Mouse (Mus musculus) naive thymus-derived CD4-positive, alpha-beta T cell, adult 2 months (primary cell): ENCODE results near the gene Nr1d1.
A peak's percentile ranks its signal among the peaks of the same experiment; 100 is the strongest.

Source experiments
- DNase-seq: peaks from one replicate; pipeline ENCODE4 v3.0.0-alpha.2; 2011; ENCODE audit warnings: low read depth

Nr1d1 gene

DNA sequence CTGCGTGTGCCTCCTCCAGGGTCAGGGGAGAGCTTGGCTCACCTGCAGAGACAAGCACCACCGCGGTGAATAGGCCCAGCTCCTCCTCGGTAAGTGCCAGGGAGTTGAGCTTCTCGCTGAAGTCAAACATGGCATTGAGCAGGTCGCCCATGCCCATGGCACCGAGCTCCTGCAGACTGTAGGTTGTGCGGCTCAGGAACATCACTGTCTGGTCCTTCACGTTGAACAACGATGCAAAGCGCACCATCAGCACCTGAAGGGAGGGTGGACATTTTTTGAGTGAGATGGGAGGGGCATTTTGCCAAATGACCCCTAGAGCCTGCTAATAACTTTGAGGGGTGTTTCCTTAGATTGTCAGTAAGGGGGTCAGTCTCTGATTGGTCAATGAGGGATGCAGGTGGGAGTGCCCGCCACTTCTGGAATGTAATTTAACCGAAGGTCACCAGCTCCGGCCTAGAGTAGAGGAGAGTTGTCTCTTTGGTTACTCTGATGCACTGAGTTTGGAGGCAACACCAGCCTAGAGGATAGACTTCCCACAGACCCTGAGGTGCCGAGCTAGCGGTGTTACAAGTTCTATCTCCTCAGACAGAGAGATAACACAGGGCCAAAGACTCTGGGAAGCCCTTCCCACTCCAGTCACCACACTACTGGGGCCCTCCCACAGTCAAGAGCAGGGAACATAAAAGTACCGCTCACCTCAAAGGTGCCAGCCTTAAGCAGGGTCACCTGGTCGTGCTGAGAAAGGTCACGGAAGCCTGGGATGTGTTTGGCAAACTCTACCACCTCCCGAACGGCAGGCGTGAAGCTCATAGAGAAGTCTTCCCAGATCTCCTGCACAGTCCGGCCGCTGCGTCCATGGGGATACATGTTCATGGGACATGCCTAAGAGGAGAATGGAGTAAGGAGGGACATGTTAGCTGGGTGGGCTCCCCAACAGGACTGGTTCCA, 5.9 kb downstream of the Nr1d1 start:
- DNase-seq = no peak

- DNase-seq = no peak
These were observed 6.8 kb downstream of the Nr1d1 start for GRCm38 (mm10) chr11:98768127-98769006.

GRCm38 (mm10) chr11:98767713-98768112, 7.4 kb downstream of the Nr1d1 start:
- DNase-seq = no peak

- DNase-seq = no peak
These were observed 7.9 kb downstream of the Nr1d1 start for GRCm38 (mm10) chr11:98767276-98767675.

DNA sequence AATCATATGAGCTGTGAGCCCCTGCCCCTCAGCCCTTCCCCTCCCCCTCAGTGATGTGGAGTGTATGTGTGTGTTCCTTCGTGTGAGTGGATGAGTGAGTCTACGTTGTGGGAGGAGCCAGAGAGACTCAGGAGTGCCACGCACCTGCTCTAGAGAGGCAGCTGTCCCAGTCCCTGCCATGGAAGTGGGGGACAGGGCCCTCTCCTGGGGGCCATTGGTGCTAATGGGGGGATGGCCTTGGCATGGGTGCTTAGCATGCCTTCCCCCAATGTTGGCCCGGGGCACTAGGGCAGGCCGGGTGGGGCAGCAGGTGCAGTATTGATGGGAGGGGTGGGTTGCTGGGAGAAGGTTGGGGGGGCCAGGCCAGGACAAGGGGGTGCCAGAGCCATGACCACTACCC, 8.3 kb downstream of the Nr1d1 start:
- no peak for DNase-seq

- DNase-seq = no peak
These were observed 8.8 kb downstream of the Nr1d1 start for GRCm38 (mm10) chr11:98766346-98766745.

DNA sequence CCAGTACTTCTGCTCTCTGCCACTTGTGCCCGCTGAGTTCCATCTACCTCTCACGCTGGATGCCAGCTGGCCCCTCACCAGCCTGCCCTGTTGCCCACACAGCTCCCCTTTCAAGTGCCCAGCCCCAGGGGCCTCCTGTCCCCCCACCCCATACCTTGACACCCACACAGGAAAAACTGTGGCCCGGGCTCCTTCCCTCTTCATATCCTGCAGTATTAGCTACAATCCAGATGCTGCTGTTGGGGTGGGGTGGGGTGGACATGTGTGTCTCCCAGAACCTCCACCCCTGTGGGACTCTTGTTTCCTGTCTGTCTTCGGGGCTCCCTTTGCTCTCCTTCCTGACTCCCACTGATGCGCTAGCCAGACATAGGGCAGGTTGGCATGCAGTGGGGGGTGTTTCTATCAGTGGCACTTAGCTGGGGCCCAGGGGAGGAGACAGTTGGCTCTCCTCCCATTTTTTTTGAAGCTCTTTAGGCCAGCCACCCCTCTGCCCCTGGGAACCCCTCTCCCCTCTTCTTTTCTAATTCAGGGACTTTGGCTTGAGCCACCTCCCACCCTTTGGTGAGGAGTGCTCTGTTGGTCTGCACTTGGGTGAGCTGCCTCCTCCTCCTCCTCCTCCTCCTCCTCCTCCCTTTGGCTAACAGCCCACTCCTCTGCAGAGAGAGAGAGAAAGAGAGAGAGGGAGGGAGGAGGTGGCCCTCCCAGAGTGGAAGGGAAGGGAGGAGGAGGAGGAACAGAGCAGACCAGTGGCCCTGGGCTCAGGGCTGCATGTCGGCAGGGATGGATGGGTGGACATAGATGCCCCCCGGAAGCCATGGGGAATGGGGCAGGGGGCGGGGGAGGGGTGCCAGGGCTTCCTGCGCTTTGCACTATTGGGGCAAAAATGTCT, 9.5 kb downstream of the Nr1d1 start:
- DNase-seq = no peak

DNA sequence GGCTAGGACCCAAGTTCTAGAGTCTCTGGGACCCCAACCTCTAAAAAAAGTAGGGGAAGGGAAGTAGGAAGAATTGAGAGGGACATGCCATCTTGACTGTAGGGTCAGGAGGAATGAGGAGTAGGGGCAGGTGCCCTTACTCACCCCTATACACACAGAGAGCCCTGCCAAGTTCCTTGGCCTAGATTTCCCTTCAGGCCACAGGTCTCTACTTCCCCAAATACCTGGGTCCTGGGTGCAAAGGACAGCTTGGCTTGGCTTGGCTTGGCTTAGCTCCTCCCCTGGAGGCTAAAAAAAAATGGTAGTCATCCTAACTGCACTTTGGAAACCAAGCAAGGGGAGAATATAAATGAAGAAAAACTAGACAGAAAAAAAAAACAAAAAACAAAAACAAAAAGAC, 10.4 kb downstream of the Nr1d1 start:
- DNase-seq = no peak

DNA sequence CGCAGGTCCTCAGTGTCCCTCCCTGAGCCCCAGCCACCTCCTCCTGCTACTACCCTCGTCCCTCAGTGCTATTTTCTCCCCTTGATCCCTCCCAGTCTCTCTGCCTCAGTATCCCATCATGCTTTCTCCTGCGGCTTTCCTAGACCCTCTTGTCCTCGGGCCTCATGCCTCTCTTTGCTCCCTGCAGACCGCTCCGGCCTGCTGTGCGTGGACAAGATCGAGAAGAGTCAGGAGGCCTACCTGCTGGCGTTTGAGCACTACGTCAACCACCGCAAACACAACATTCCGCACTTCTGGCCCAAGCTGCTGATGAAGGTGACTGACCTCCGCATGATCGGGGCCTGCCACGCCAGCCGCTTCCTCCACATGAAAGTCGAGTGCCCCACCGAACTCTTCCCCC, 11.0 kb downstream of the Nr1d1 start:
- no peak for DNase-seq

- DNase-seq = no peak
These were observed 11.7 kb downstream of the Nr1d1 start for GRCm38 (mm10) chr11:98763502-98763861.

GRCm38 (mm10) chr11:98762756-98763501, 12.2 kb downstream of the Nr1d1 start:
- no peak for DNase-seq

DNA sequence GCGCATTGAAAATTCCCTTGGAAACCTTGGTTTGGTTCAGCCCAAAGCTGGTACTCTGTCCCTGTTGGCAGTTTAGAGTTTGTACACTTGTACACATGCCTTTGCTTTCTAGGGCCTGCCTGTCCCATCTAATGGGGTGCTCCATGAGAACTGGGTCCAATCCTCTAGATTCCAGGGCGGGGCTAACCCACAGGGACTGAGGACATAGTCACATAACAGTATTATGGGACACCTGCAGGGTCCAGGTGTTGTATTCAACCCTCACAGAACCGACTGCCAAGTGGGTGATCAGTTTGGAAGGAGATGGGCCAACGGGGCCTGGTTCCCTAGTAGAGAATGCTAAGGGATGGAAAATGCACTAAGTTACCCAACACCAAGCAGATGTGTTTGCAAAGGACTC, 13.2 kb downstream of the Nr1d1 start:
- no peak for DNase-seq

GRCm38 (mm10) chr11:98756711-98757110, 18.4 kb downstream of the Nr1d1 start:
- DNase-seq = no peak

- no peak for DNase-seq
These were observed 19.3 kb downstream of the Nr1d1 start for GRCm38 (mm10) chr11:98755726-98756380.

- peak; percentile 90 for DNase-seq
These were observed 20.4 kb downstream of the Nr1d1 start for GRCm38 (mm10) chr11:98754621-98755181.

- no peak for DNase-seq
These were observed 20.9 kb downstream of the Nr1d1 start for GRCm38 (mm10) chr11:98754151-98754620.

DNA sequence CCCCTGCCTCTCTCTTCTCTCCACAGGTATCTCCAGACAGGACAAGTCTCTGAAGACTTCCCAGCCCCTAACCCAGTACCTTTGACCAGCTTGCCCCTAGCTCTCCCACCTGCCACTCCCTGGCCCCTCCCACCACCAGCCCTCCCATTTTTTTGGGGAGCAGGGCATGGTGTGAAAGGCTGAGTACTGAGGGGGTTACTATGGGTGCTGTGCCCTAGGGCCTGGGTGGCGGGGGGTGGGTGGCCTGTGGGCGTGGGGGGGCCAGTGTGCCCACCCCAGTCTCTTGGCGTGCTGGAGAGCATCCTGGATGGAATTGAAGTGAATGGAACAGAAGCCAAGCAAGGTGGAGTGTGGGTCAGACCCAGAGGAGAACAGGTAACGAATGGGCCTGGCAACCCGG, 21.9 kb downstream of the Nr1d1 start:
- DNase-seq = no peak

DNA sequence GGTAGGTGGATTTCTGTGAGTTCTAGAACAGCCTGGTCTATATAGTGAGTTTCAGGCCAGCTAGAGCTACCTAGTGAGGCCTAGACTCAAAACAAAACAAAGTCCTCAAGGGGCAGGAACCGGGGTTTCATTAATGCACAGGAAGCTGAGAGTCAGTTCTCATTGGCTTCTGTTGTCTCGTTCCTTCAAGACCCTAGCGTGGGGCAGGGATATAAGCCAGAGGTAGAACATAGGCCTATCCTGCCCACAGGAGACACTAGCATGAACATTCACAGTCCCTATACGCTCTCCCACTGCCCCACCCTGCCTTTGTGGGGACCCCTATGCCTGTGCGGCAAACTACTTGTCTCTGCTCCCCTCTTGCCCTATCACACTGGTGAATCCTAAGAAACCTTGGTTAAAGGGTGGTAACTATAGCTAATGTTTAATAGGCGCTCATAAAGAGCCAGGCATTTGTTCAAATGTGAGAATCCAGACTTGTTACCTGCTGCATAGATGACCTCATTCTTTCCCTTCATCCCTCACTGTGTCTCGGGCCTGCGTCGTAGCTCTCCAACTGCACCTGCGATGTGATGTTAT, 22.5 kb downstream of the Nr1d1 start:
- DNase-seq = no peak

GRCm38 (mm10) chr11:98751221-98751782, 23.8 kb downstream of the Nr1d1 start:
- no peak for DNase-seq
